Mouse (Mus musculus): ENCODE measurements around the gene Tsc22d3. TPM values are rescaled to one million over a fixed set of nuclear protein-coding genes. Genes with fewer than 3 reads are reported as not detected.

Gene Tsc22d3
- polyA plus RNA-seq, 1 experiment, result 95.0 TPM

DNA sequence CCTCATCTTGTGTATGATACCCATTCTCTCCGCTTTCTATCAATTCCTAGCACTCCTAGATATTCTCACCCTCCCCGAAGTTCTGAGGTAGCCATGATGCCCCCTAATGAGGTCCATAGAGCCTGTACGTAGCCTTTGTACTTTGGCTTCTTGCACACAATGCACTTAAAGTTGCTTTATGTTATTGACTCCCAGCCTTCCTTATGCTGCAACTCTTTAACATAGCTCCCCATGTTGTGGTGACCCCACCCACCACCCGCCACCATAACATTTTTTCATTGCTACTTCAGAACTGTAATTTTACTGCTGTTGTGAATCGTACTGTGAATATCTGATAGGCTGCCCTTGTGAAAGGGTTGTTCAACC, 74.2 kb downstream of the Tsc22d3 start:
- Histone ChIP-seq H3K4me3 (ENCODE audit: control insufficient read depth, insufficient read depth, low read length) (no peak overlapping the region), H3K27me3 (ENCODE audit: control insufficient read depth, insufficient read depth, low read length) (no peaks in the 10 kb centered on the region), H3K36me3 (ENCODE audit: control insufficient read depth, insufficient read depth, low read length) (no peaks in the 10 kb centered on the region), H3K27ac (ENCODE audit: control insufficient read depth, insufficient read depth, low read length) (no peak overlapping the region), H3K4me1 (replicated peaks; ENCODE audit: control insufficient read depth, insufficient read depth, low read length) (peaks cover 21% of the 10 kb centered on the region)
- TF ChIP-seq POLR2A (IDR thresholded peaks at IDR 0.05; ENCODE audit: control insufficient read depth, extremely low read depth, insufficient read depth, low read length, poor library complexity) (no peak), CTCF (IDR thresholded peaks at IDR 0.05; ENCODE audit: borderline replicate concordance, control insufficient read depth, extremely low read depth, insufficient read depth, low read length, poor library complexity) (no peak)
- WGBS, result 71% methylated on average over 5 of the region's 5 CpGs
- DNase-seq, result no peak

DNA sequence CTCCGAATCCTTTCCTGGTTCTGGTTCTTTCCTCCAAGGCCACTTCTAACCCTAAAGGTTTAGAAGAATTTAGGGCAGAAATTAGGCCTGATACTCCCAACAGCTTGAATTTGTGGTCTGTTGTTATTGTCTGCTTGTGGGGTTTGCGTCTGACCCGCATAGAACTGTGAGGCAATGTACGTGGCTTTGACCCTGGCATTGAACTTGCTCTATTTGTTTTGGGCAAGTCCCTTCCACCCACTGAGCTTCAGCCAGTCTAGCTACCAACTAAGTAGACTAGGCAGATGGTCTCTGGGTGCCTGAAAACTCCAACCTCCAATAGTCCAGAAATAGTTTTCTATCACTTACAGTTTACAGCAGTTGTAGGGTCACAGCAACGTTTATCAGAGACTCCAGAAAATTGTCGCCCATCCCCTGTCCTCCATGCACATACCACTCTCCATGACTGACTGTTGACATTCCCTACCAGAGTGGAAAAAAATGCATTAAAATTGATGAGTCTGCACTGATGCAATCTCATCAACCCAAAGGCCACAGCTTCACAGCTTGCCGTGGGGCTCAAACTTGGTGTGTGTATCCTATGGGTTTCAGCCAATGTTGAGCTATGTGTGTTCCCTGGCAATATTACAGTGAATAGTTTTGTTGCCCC, 74.7 kb downstream of the Tsc22d3 start:
- DNase-seq, result no peak
- TF ChIP-seq POLR2A (IDR thresholded peaks at IDR 0.05; ENCODE audit: control insufficient read depth, extremely low read depth, insufficient read depth, low read length, poor library complexity), result no peak
- no peak for TF ChIP-seq CTCF (IDR thresholded peaks at IDR 0.05; ENCODE audit: borderline replicate concordance, control insufficient read depth, extremely low read depth, insufficient read depth, low read length, poor library complexity)
- Histone ChIP-seq H3K4me3 (ENCODE audit: control insufficient read depth, insufficient read depth, low read length) (no peak overlapping the region), H3K27ac (ENCODE audit: control insufficient read depth, insufficient read depth, low read length) (no peak overlapping the region), H3K4me1 (replicated peaks; ENCODE audit: control insufficient read depth, insufficient read depth, low read length) (peaks cover 23% of the 10 kb centered on the region), H3K36me3 (ENCODE audit: control insufficient read depth, insufficient read depth, low read length) (no peaks in the 10 kb centered on the region), H3K27me3 (ENCODE audit: control insufficient read depth, insufficient read depth, low read length) (no peaks in the 10 kb centered on the region)
- 95% methylated on average over 7 of the region's 7 CpGs for WGBS

DNA sequence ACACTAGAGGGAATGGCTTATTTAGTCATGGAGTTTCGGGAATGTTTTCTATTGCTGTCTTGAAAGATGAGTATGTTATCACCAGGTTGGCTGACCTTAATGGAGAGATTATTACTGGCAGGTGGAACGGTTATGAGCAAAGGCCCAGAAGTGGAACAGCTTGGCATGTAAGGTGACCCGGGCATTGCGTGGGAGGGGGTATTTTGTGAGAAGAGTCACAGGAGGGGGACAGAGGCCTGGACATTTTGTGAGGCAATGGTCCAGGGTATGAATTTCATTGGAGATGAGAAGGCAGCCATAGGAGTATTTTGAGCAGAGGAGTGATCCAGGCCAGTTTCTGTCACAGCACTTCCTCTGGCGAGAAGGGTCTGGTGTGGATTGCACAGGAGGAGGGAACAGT, 76.2 kb downstream of the Tsc22d3 start:
- no peak overlapping the region for H3K27ac ChIP-seq (ENCODE audit: control insufficient read depth, insufficient read depth, low read length)
- TF ChIP-seq CTCF (IDR thresholded peaks at IDR 0.05; ENCODE audit: borderline replicate concordance, control insufficient read depth, extremely low read depth, insufficient read depth, low read length, poor library complexity) (no peak), POLR2A (IDR thresholded peaks at IDR 0.05; ENCODE audit: control insufficient read depth, extremely low read depth, insufficient read depth, low read length, poor library complexity) (no peak)
- WGBS, result 94% methylated on average over 5 of the region's 5 CpGs

DNA sequence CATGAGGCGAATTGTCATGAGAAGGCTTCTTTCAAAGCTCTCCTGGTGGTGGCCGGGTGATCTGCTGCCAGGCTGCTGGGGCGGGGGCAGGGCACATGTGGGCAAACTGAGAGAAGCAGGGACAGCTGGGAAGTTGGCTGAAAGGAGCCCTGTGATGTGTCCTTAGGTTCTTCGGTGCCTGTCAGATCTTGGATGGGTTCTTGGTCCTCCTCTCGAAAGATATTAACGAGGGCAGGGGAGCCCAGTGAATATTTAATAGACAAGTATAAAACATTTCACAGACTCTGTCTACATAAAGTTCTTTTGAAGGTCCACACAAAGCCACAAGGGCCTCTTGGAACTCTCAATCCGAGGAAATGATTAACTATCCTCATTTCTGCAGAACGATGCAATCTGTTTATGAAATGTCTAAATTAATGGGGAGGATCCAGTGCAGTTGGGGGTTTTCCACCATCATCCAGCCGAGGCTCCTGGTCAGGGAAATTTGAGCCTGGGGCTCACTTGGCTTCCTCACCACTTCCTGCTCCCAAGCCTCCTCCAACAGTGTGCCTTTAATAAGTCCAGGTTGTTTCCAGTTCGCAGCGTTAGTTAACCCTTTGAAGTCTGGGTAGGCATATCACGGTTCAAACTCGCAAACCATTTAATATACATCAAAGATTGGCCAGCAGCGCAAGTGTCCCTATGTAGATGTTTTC, 78.2 kb downstream of the Tsc22d3 start:
- TF ChIP-seq CTCF (IDR thresholded peaks at IDR 0.05; ENCODE audit: borderline replicate concordance, control insufficient read depth, extremely low read depth, insufficient read depth, low read length, poor library complexity) (no peak), POLR2A (IDR thresholded peaks at IDR 0.05; ENCODE audit: control insufficient read depth, extremely low read depth, insufficient read depth, low read length, poor library complexity) (no peak)
- H3K27ac ChIP-seq (ENCODE audit: control insufficient read depth, insufficient read depth, low read length), result no peak overlapping the region
- no peak overlapping the region for H3K4me3 ChIP-seq (ENCODE audit: control insufficient read depth, insufficient read depth, low read length)
- DNase-seq, result no peak
- no peaks in the 10 kb centered on the region for H3K27me3 ChIP-seq (ENCODE audit: control insufficient read depth, insufficient read depth, low read length)
- no peaks in the 10 kb centered on the region for H3K36me3 ChIP-seq (ENCODE audit: control insufficient read depth, insufficient read depth, low read length)
- H3K4me1 ChIP-seq (replicated peaks; ENCODE audit: control insufficient read depth, insufficient read depth, low read length), result peaks cover 18% of the 10 kb centered on the region
- WGBS, result 50% methylated on average over 14 of the region's 14 CpGs

More for the DNA sequence above, 76.2 kb downstream of the Tsc22d3 start:
- peaks cover 23% of the 10 kb centered on the region for H3K4me1 ChIP-seq (replicated peaks; ENCODE audit: control insufficient read depth, insufficient read depth, low read length)
- H3K27me3 ChIP-seq (ENCODE audit: control insufficient read depth, insufficient read depth, low read length), result no peaks in the 10 kb centered on the region
- H3K36me3 ChIP-seq (ENCODE audit: control insufficient read depth, insufficient read depth, low read length), result no peaks in the 10 kb centered on the region
- DNase-seq, result no peak
- no peak overlapping the region for H3K4me3 ChIP-seq (ENCODE audit: control insufficient read depth, insufficient read depth, low read length)

DNA sequence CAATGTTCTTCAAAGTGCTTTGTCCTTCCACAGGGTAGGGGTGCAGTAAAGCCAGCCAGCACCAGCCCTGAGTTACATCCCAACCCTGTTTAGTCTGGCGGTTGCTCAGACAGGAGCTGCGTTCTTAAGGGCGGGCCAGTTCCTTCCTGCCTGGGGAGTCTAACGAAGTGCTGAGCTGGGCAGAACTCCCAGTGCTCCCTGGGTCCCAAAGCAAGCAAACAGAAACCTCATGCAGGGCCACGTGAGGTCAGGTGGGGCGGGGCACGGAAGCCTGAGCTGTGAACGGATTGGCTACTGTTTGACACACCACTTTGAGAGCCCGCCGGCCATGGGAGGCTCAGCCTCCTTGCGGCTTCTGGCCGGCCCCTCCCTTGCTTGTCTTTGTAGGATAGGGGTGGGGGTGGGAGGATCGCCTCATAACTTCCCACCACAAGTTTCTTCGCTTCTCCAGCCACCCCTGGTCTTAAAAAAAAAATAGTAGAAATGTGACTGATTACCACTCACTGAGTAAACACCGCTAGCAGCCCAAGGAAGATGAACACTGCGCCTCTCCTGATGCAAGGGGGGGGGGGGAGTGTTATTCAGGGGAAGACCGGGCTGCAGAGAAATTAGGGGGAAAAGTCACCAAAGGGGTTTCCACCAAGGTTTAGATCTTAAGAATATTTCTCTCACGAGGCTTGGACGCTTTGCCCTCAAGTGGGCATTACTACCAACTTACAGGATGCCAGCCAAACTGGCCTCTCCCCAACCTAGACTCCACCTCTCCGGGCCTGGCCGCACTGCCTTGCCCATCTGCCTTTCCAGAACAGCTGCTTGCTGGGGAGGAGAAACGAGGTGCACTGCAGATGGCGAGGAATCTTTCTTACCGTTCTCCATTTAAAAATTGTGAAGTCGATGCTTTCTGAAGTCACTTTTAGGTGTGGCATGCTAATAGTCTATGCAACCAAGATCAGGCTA, 80.0 kb downstream of the Tsc22d3 start:
- DNase-seq, result peak; percentile 82
- peak overlapping the region; percentile 26 for H3K4me3 ChIP-seq (ENCODE audit: control insufficient read depth, insufficient read depth, low read length)
- TF ChIP-seq POLR2A (IDR thresholded peaks at IDR 0.05; ENCODE audit: control insufficient read depth, extremely low read depth, insufficient read depth, low read length, poor library complexity) (peak; percentile 34; the same call in 1 of the 2 replicates), CTCF (IDR thresholded peaks at IDR 0.05; ENCODE audit: borderline replicate concordance, control insufficient read depth, extremely low read depth, insufficient read depth, low read length, poor library complexity) (no peak)
- no peaks in the 10 kb centered on the region for H3K27me3 ChIP-seq (ENCODE audit: control insufficient read depth, insufficient read depth, low read length)
- H3K4me1 ChIP-seq (replicated peaks; ENCODE audit: control insufficient read depth, insufficient read depth, low read length), result peaks cover 16% of the 10 kb centered on the region
- WGBS, result under 1% methylated on average over 25 of the region's 25 CpGs
- no peaks in the 10 kb centered on the region for H3K36me3 ChIP-seq (ENCODE audit: control insufficient read depth, insufficient read depth, low read length)
- peak overlapping the region; percentile 83 for H3K27ac ChIP-seq (ENCODE audit: control insufficient read depth, insufficient read depth, low read length)

DNA sequence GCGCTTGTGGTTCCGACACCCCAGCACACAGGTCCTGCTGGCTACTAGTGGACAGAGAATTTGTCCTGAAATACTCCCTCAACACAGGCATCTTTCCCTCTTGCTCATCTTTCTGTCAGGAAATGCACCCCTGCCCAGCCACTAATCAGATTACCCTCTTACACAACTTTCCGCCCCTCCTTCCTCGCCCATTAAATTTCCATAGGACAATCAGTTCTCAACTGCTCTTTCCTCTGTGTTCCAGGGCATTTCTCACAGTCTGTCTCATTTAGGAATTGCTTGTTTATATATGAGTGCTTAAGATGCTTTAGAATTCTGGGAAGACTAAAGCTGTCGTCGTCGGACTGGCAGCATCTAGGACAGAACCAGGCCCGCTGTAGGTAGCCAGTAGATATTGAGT, 82.1 kb downstream of the Tsc22d3 start:
- H3K4me3 ChIP-seq (ENCODE audit: control insufficient read depth, insufficient read depth, low read length), result no peak overlapping the region
- H3K4me1 ChIP-seq (replicated peaks; ENCODE audit: control insufficient read depth, insufficient read depth, low read length), result peaks cover 16% of the 10 kb centered on the region
- no peak for DNase-seq
- 95% methylated on average over 8 of the region's 8 CpGs for WGBS
- H3K36me3 ChIP-seq (ENCODE audit: control insufficient read depth, insufficient read depth, low read length), result no peaks in the 10 kb centered on the region
- TF ChIP-seq POLR2A (IDR thresholded peaks at IDR 0.05; ENCODE audit: control insufficient read depth, extremely low read depth, insufficient read depth, low read length, poor library complexity), result no peak
- TF ChIP-seq CTCF (IDR thresholded peaks at IDR 0.05; ENCODE audit: borderline replicate concordance, control insufficient read depth, extremely low read depth, insufficient read depth, low read length, poor library complexity), result no peak
- no peaks in the 10 kb centered on the region for H3K27me3 ChIP-seq (ENCODE audit: control insufficient read depth, insufficient read depth, low read length)
- H3K27ac ChIP-seq (ENCODE audit: control insufficient read depth, insufficient read depth, low read length), result no peak overlapping the region
